Mouse (Mus musculus) kidney, adult 2 months (tissue): ENCODE results near the gene Pepd.

Experiments
- CTCF ChIP-seq: fragments of 200-500 bp; conservative IDR thresholded peaks from 2 replicates; pipeline ENCODE4 v1.5.1; 2011; ENCODE audit warnings: low read depth, mild to moderate bottlenecking, control low read depth, low read length, moderate library complexity, mixed read lengths; ENCODE audit not compliant: insufficient read depth, insufficient read length
- POLR2A ChIP-seq: fragments of 200-500 bp; IDR thresholded peaks from one replicate; pipeline ENCODE4 v1.6.1; 2011; ENCODE audit warnings: low read depth, low read length, control low read depth

- TF ChIP-seq CTCF (no peak), POLR2A (no peak)
Measured at GRCm38 (mm10) chr7:34933142-34933541, 21.0 kb downstream of the Pepd start.
